Mouse (Mus musculus): Measurements from ENCODE around the gene Gm47283.
"Not testable (repeated sequence)": the region's sequence is repeated elsewhere in the genome, so short reads cannot be mapped to it uniquely, and the experiment has no call there.

Gm47283 gene

GRCm38 (mm10) chrY:90784438-90784837 is at the start of gene Gm47283:
Gm47283 (plus strand) TSS chrY:90784738.
- not testable (repeated sequence) for DNase-seq (ENCODE audit: low spot score)

- DNase-seq (ENCODE audit: low spot score) = not testable (repeated sequence)
These were observed 49.2 kb upstream of the Gm47283 start for GRCm38 (mm10) chrY:90735181-90735895.

GRCm38 (mm10) chrY:90736217-90737000 is 48.1 kb upstream of the Gm47283 start:
- not testable (repeated sequence) for DNase-seq (ENCODE audit: low spot score)

- no peak for DNase-seq (ENCODE audit: low spot score)
These were observed 46.7 kb upstream of the Gm47283 start for GRCm38 (mm10) chrY:90737606-90738430.

GRCm38 (mm10) chrY:90738431-90738680 is 46.2 kb upstream of the Gm47283 start:
- no peak for DNase-seq (ENCODE audit: low spot score)

GRCm38 (mm10) chrY:90738841-90739530 is 45.6 kb upstream of the Gm47283 start:
- DNase-seq (ENCODE audit: low spot score) = not testable (repeated sequence)

GRCm38 (mm10) chrY:90739531-90740012 is 45.0 kb upstream of the Gm47283 start:
- DNase-seq (ENCODE audit: low spot score) = not testable (repeated sequence)

GRCm38 (mm10) chrY:90740013-90740561 is 44.5 kb upstream of the Gm47283 start:
- DNase-seq (ENCODE audit: low spot score) = no peak

- not testable (repeated sequence) for DNase-seq (ENCODE audit: low spot score)
These were observed 43.5 kb upstream of the Gm47283 start for GRCm38 (mm10) chrY:90741006-90741405.

GRCm38 (mm10) chrY:90741452-90742260 is 42.9 kb upstream of the Gm47283 start:
- DNase-seq (ENCODE audit: low spot score) = not testable (repeated sequence)

- not testable (repeated sequence) for DNase-seq (ENCODE audit: low spot score)
These were observed 42.1 kb upstream of the Gm47283 start for GRCm38 (mm10) chrY:90742261-90743052.

- DNase-seq (ENCODE audit: low spot score) = not testable (repeated sequence)
These were observed 41.3 kb upstream of the Gm47283 start for GRCm38 (mm10) chrY:90743053-90743810.

- no peak for DNase-seq (ENCODE audit: low spot score)
These were observed 40.7 kb upstream of the Gm47283 start for GRCm38 (mm10) chrY:90743811-90744220.

- peak; percentile 89 for DNase-seq (ENCODE audit: low spot score)
These were observed 40.1 kb upstream of the Gm47283 start for GRCm38 (mm10) chrY:90744381-90744981.

GRCm38 (mm10) chrY:90745256-90745655 is 39.3 kb upstream of the Gm47283 start:
- not testable (repeated sequence) for DNase-seq (ENCODE audit: low spot score)

- DNase-seq (ENCODE audit: low spot score) = not testable (repeated sequence)
These were observed 29.8 kb upstream of the Gm47283 start, which contains the start of gene Gm21860 for GRCm38 (mm10) chrY:90754721-90755120. Gm21860 (minus strand) TSS chrY:90754821.

GRCm38 (mm10) chrY:90839077-90839476 is 54.5 kb downstream of the Gm47283 start, which contains the start of gene Gm21748:
Gm21748 (minus strand) TSS chrY:90839177.
- DNase-seq (ENCODE audit: low spot score) = not testable (repeated sequence)
